Mouse (Mus musculus) spleen, adult 2 months (tissue): ENCODE measurements around the gene Cntn2.

Experiments
- CTCF ChIP-seq: fragments of 200-500 bp; IDR thresholded peaks from 2 replicates; pipeline ENCODE4 v1.5.1; 2011; ENCODE audit warnings: mild to moderate bottlenecking, inconsistent platforms; ENCODE audit not compliant: insufficient read depth, insufficient read length, insufficient replicate concordance; ENCODE audit errors: extremely low read depth
- POLR2A ChIP-seq: fragments of 200-500 bp; IDR thresholded peaks from 2 replicates; pipeline ENCODE4 v1.6.1; 2011; ENCODE audit warnings: low read depth, low read length, inconsistent platforms

GRCm38 (mm10) chr1:132535541-132535940 is 7.5 kb downstream of the Cntn2 start:
- no peak for TF ChIP-seq POLR2A
- TF ChIP-seq CTCF, result no peak
